Mouse (Mus musculus) hindbrain, embryonic 10.5 days (tissue): ENCODE results near the gene Ptpn18. TPM values are rescaled to one million over a fixed set of nuclear protein-coding genes. Genes with fewer than 3 reads are reported as not detected.
"Not testable (repeated sequence)": the region's sequence is repeated elsewhere in the genome, so short reads cannot be mapped to it uniquely, and the experiment has no call there.

Experiments
- DNase-seq: peaks from one replicate; pipeline ENCODE4 v3.0.0-alpha.2; 2017; ENCODE audit warnings: low spot score
- H3K27ac ChIP-seq: fragments of 300-500 bp; sonication (generic); 2 replicates; pipeline ENCODE4 v1.5.1; 2016; ENCODE audit warnings: mild to moderate bottlenecking, moderate library complexity
- H3K27me3 ChIP-seq: fragments of 300-500 bp; sonication (generic); 2 replicates; pipeline ENCODE4 v1.6.1; 2016; ENCODE audit warnings: mild to moderate bottlenecking; ENCODE audit not compliant: poor library complexity, insufficient read depth, severe bottlenecking
- H3K36me3 ChIP-seq: fragments of 300-500 bp; sonication (generic); 2 replicates; pipeline ENCODE4 v1.6.1; 2016; ENCODE audit warnings: mild to moderate bottlenecking, moderate library complexity
- H3K4me1 ChIP-seq: fragments of 300-500 bp; sonication (generic); replicated peaks from 2 replicates; pipeline ENCODE4 v1.6.1; 2016; ENCODE audit warnings: mild to moderate bottlenecking
- H3K4me3 ChIP-seq: fragments of 300-500 bp; sonication (generic); 2 replicates; pipeline ENCODE4 v1.5.1; 2016; ENCODE audit warnings: mild to moderate bottlenecking, moderate library complexity
- H3K9me3 ChIP-seq: fragments of 300-500 bp; sonication (generic); 2 replicates; pipeline ENCODE4 v1.6.1; 2016; ENCODE audit warnings: mild to moderate bottlenecking, moderate library complexity
- WGBS: fragments of 180-500 bp; shearing (Covaris S2); methylation state at CpG from one replicate; pipeline ENCODE4 v1.1.7; 2016; 5-methylcytosine and 5-hydroxymethylcytosine counted together
- polyA plus RNA-seq: library from polyadenylated mRNA; unstranded; fragments of >200 nt; fragmentation: Nextera tagmentation; extraction: Ambion mirVana; gene quantifications from 2 replicates; pipeline ENCODE4 v1.2.1, GENCODE M21; 2016

Gene Ptpn18
- polyA plus RNA-seq, 1 experiment from 2014 or later = 10.9 TPM

GRCm38 (mm10) chr1:34505970-34506551, 46.5 kb downstream of the Ptpn18 start:
- H3K4me3 ChIP-seq = no peak overlapping the region
- DNase-seq = no peak
- H3K36me3 ChIP-seq = no peaks in the 10 kb centered on the region
- no peak overlapping the region for H3K27ac ChIP-seq
- H3K9me3 ChIP-seq = no peaks in the 10 kb centered on the region
- WGBS = 86% methylated on average over 4 of the region's 4 CpGs
- H3K27me3 ChIP-seq = no peaks in the 10 kb centered on the region
- peaks cover 9% of the 10 kb centered on the region for H3K4me1 ChIP-seq

DNA sequence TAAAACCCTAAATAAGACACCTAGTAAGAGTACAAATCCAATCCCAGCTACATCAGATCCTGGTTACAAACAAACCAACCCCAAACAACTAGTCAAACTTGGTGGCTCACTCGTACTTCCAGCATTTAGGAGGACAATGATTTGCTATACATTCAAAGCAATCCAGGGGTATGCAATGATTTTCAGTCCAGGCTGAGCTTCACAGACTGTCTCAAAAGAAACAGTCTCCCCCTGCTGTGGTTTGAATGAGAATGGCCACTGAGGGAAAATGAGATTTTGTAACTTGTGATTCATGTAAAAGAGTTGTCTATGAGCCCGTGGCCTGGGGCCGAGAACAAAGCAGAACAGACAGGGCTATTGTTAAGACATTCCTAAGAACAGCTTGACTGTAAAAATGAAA, 48.4 kb downstream of the Ptpn18 start:
- H3K4me1 ChIP-seq = peaks cover 9% of the 10 kb centered on the region
- 74% methylated on average over 3 of the region's 3 CpGs for WGBS
- H3K4me3 ChIP-seq = no peak overlapping the region
- no peaks in the 10 kb centered on the region for H3K27me3 ChIP-seq
- DNase-seq = no peak
- H3K9me3 ChIP-seq = no peaks in the 10 kb centered on the region
- no peaks in the 10 kb centered on the region for H3K36me3 ChIP-seq
- H3K27ac ChIP-seq = no peak overlapping the region

- Histone ChIP-seq H3K27ac (no peak overlapping the region), H3K4me1 (peaks cover 9% of the 10 kb centered on the region), H3K27me3 (no peaks in the 10 kb centered on the region), H3K36me3 (no peaks in the 10 kb centered on the region), H3K9me3 (no peaks in the 10 kb centered on the region), H3K4me3 (peak overlapping the region; percentile 28)
- 8% methylated on average over 7 of the region's 7 CpGs for WGBS
- no peak for DNase-seq
Measured at GRCm38 (mm10) chr1:34510575-34510981, 51.0 kb downstream of the Ptpn18 start.

GRCm38 (mm10) chr1:34511027-34511426, 51.5 kb downstream of the Ptpn18 start:
- Histone ChIP-seq H3K27ac (no peak overlapping the region), H3K4me1 (peaks cover 9% of the 10 kb centered on the region), H3K9me3 (no peaks in the 10 kb centered on the region), H3K4me3 (no peak overlapping the region), H3K36me3 (no peaks in the 10 kb centered on the region), H3K27me3 (no peaks in the 10 kb centered on the region)
- WGBS = 6% methylated on average over 3 of the region's 3 CpGs
- DNase-seq = peak; percentile 53

DNA sequence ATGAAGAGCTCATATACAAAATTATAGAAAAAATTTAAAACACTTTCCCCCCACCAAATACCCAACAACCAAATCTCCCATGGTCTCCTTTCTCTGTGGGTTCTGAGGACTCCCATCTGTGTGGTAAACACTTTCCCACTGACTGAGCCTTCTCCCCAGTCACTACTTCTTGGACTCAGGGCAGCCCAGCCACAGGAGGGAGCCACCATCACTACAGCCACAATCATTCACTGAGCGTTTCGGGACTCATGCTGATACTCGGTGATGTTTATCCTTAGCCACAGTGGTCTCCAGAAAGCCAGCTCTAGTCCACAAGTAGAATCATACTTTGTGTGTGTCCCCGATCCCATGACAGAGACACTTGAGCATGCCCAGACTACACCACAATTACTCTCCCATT, 53.5 kb downstream of the Ptpn18 start:
- Histone ChIP-seq H3K4me1 (peaks cover 9% of the 10 kb centered on the region), H3K4me3 (no peak overlapping the region), H3K27ac (no peak overlapping the region), H3K27me3 (no peaks in the 10 kb centered on the region), H3K9me3 (no peaks in the 10 kb centered on the region), H3K36me3 (no peaks in the 10 kb centered on the region)
- no peak for DNase-seq
- 77% methylated on average over 4 of the region's 4 CpGs for WGBS

GRCm38 (mm10) chr1:34516595-34516994, 57.0 kb downstream of the Ptpn18 start:
- Histone ChIP-seq H3K4me3 (no peak overlapping the region), H3K27ac (no peak overlapping the region), H3K27me3 (no peaks in the 10 kb centered on the region), H3K36me3 (no peaks in the 10 kb centered on the region), H3K9me3 (no peaks in the 10 kb centered on the region), H3K4me1 (no peaks in the 10 kb centered on the region)
- DNase-seq = no peak
- 59% methylated on average over 5 of the region's 5 CpGs for WGBS

GRCm38 (mm10) chr1:34517297-34517696, 57.7 kb downstream of the Ptpn18 start:
- not testable (repeated sequence) for H3K4me1 ChIP-seq, H3K9me3 ChIP-seq
- WGBS = 67% methylated on average over 6 of the region's 6 CpGs

DNA sequence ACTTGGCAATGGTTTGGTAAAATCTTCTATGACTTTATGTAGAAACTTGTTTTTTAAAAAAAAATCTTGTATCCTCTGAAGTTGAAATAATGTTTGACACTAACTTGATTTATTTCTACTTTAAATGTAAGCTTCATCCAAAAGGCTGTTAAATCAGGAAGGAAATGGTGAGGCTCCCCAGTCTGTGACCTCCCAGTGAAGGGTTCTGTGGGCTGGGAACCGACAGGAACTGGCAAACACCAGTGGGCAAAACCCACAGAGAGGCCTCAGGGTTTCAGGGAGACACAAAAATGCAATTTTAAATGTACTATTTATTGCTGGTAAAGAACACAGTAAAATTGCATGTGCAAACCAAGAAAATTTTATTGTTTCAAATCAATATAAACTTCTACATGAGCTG, 58.2 kb downstream of the Ptpn18 start:
- WGBS = 66% methylated on average over 1 of the region's 1 CpGs
- not testable (repeated sequence) for H3K27me3 ChIP-seq, H3K4me1 ChIP-seq, H3K4me3 ChIP-seq, H3K36me3 ChIP-seq, H3K27ac ChIP-seq, DNase-seq, H3K9me3 ChIP-seq

More at GRCm38 (mm10) chr1:34517297-34517696, 57.7 kb downstream of the Ptpn18 start:
- H3K4me3 ChIP-seq, H3K27ac ChIP-seq, H3K27me3 ChIP-seq, DNase-seq, H3K36me3 ChIP-seq: not testable (repeated sequence)

DNA sequence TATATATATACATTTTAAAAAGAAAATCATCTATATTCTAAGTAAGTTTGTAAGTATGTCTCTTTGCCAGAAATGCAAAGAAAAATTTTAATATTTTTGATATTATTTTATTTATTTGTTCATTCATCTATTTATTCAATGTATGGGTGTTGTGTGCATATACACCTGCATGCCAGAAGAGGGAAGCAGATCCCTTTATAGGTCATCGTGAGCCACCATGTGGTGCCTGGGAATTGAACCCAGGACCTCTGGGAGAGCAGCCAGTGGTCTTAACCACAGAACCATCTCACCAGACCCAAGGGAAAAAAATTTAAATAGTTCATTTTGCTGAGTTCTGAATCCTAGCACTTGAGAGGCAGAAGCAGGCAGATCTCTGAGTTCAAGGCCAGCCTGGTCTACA, 58.7 kb downstream of the Ptpn18 start:
- WGBS = 74% methylated on average over 1 of the region's 1 CpGs
- Histone ChIP-seq H3K4me1 (no peaks in the 10 kb centered on the region), H3K9me3 (no peaks in the 10 kb centered on the region), H3K27ac (no peak overlapping the region), H3K27me3 (no peaks in the 10 kb centered on the region), H3K36me3 (no peaks in the 10 kb centered on the region), H3K4me3 (no peak overlapping the region)
- DNase-seq = no peak

DNA sequence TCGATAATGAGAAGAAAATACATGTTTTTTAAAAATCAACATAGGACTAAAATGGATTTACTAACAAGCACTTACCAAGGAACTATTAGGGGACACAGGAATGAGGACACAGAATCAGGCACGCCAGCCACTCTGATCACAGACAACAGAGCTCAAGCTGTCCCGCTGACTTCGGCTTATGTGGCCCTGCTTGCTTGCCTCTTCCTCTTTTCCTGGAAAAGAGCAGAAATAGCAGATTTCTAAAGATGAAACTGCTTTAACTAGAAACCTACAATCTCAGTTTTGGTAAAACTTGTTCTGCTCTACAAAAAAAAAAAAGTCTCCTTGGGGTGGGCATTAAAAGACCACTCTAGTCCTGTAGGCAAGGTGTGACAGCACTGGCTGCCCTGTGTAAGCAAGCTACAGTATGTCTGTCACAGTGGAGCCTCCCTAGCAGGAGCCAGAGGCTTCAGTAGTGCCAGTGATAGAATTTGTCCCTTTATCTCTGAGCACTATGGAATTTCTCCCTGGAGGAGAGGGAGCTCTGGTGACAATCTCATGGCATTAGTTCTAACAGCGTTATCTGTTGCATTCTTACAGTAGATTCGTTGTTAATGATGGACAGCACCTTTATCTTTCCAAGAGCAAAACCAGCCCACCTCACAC, 62.8 kb downstream of the Ptpn18 start:
- Histone ChIP-seq H3K36me3 (no peaks in the 10 kb centered on the region), H3K27ac (no peak overlapping the region), H3K4me1 (no peaks in the 10 kb centered on the region), H3K4me3 (no peak overlapping the region), H3K9me3 (no peaks in the 10 kb centered on the region), H3K27me3 (no peaks in the 10 kb centered on the region)
- 87% methylated on average over 6 of the region's 6 CpGs for whole genome bisulfite sequencing
- DNase-seq = no peak

GRCm38 (mm10) chr1:34522850-34523244, 63.3 kb downstream of the Ptpn18 start:
- H3K36me3 ChIP-seq = no peaks in the 10 kb centered on the region
- no peaks in the 10 kb centered on the region for H3K9me3 ChIP-seq
- DNase-seq = no peak
- no peaks in the 10 kb centered on the region for H3K4me1 ChIP-seq
- no peaks in the 10 kb centered on the region for H3K27me3 ChIP-seq
- H3K27ac ChIP-seq = no peak overlapping the region
- H3K4me3 ChIP-seq = no peak overlapping the region
- WGBS = 88% methylated on average over 3 of the region's 3 CpGs

DNA sequence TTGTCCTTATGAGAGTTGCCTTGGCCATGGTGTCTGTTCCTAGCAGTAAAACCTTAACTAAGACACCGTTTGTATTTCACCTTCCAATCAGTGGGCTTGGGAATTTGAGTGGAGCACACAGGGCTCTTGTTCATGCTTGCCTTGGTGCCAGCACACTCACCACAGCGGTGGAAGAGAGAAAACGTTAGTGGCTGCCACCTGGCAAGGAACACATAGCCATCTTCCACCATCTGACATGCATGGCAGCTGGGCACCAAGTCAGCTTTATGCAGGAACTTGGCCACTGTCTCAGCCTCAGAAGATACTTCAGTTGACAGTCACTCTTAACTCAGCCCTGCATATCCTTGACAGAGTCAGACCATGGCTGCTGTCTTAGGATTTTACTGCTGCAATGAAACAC, 64.1 kb downstream of the Ptpn18 start:
- 88% methylated on average over 3 of the region's 3 CpGs for WGBS
- Histone ChIP-seq H3K4me1 (no peaks in the 10 kb centered on the region), H3K27ac (no peak overlapping the region), H3K4me3 (no peak overlapping the region), H3K27me3 (no peaks in the 10 kb centered on the region), H3K9me3 (no peaks in the 10 kb centered on the region), H3K36me3 (no peaks in the 10 kb centered on the region)
- DNase-seq = no peak
